Mouse (Mus musculus) bone marrow, adult 2 months (tissue): Measurements from ENCODE around the gene Steap2.

ENCODE experiments used
- CTCF ChIP-seq: fragments of 200-500 bp; IDR thresholded peaks from 2 replicates; pipeline ENCODE4 v1.5.1; 2011; ENCODE audit warnings: low read length, control low read depth; ENCODE audit not compliant: control insufficient read depth, insufficient read depth
- POLR2A ChIP-seq: fragments of 200-500 bp; IDR thresholded peaks from 2 replicates; pipeline ENCODE4 v1.6.1; 2011; ENCODE audit warnings: low read depth, mild to moderate bottlenecking, control low read depth, low read length, borderline replicate concordance; ENCODE audit not compliant: control insufficient read depth

DNA sequence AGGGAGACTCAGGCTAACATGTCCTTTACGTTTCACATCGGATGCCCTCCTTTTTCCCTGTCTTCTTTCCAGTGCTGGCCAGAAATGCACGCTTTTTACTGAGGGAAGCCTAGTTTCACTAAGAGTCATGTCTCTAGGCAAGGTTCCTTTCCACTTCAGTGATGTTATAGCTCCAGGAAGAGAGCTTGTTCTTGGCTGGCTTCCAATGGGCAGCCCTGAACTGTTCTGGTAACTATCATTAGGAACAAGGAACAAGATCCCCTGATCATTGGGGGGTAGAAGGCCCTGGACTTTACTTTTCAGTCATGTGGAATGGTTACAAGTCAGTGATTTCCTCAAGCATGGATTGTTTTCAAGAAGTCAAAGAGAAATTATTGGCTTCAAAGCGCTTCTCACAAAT is 35.5 kb upstream of the Steap2 start:
- TF ChIP-seq CTCF: no peak
- no peak for TF ChIP-seq POLR2A
